Mouse (Mus musculus): Measurements from ENCODE around the gene Calhm4.

GRCm38 (mm10) chr10:34019302-34020075, 24.6 kb downstream of the Calhm4 start, which contains the start of gene Rwdd1:
- TF ChIP-seq POLR2A (IDR thresholded peaks at IDR 0.05; ENCODE audit: low read depth, low read length): peak; percentile 46
- no peak for TF ChIP-seq CTCF (IDR thresholded peaks at IDR 0.05; ENCODE audit: extremely low read depth, insufficient read length, insufficient replicate concordance, low read depth, low read length)
